Comparison of ENCODE assay signal across 8 mouse cellular contexts in genomic region chr7:123369759-123370481, GRCm38 (mm10). TPM values are rescaled to one million over a fixed set of nuclear protein-coding genes. Genes with fewer than 3 reads are reported as not detected.
DNase-seq lines count a peak whose midpoint lies in the region; ATAC-seq lines count a peak whose summit lies in the region.

Gene Lcmt1, plus strand, starts transcription at chr7:123369784.
Gene Arhgap17, minus strand, starts transcription at chr7:123369915.

- DNase-seq in MEL-GATA-1-ER (ENCODE audit: extremely low read depth, low read depth): peak; percentile 79
- DNase-seq in cerebellum, adult 8-10 months: peak; percentile 96
- DNase-seq in forelimb bud, embryonic 11.5 days (ENCODE audit: low read depth, low spot score): peak; percentile 98
- DNase-seq in layer of hippocampus, adult 9-10 months (ENCODE audit: low spot score): peak; percentile 90
- peak; percentile 88 for DNase-seq in ovary, postnatal 10 days (ENCODE audit: low spot score)
- peak; percentile 93 to 96 for DNase-seq in thymus, postnatal 10 days (ENCODE audit: low spot score in 2 of 2)

- peak within 1 kb of the TSS; percentile 88 for H3K9ac ChIP-seq in lung, embryonic 16.5 days (ENCODE audit: low read length)

- ATAC-seq in hematopoietic stem cell, adult 5-6 weeks (replicated peaks in 1 of 2; ENCODE audit: insufficient read depth in 1 of 2, low FRiP score in 2 of 2, low TSS enrichment in 1 of 2, low read depth in 1 of 2, poor library complexity in 2 of 2, severe bottlenecking in 2 of 2): peak; percentile 73 to 78
- ATAC-seq in lung, embryonic 16.5 days (ENCODE audit: low read depth): peak; percentile 97

- peak within 1 kb of the TSS; percentile 81 for H3K4me2 ChIP-seq in lung, embryonic 16.5 days (ENCODE audit: low read depth, low read length)

- WGBS in lung, embryonic 16.5 days: under 1% methylated on average over 64 of the region's 64 CpGs

- H3K4me1 ChIP-seq in lung, embryonic 16.5 days (replicated peaks; ENCODE audit: control insufficient read depth, insufficient read depth, low read length): peaks cover 35% of the 10 kb centered on the region

- peak within 1 kb of the TSS; percentile 87 for H3K4me3 ChIP-seq in lung, embryonic 16.5 days (ENCODE audit: low read length)

- no peaks in the 10 kb centered on the region for H3K36me3 ChIP-seq in lung, embryonic 16.5 days (ENCODE audit: control insufficient read depth, insufficient read depth, low read length)

- no peaks in the 10 kb centered on the region for H3K9me3 ChIP-seq in lung, embryonic 16.5 days (ENCODE audit: control insufficient read depth, low read length)

- H3K27me3 ChIP-seq in lung, embryonic 16.5 days (ENCODE audit: control insufficient read depth, insufficient read depth, low read depth, low read length): no peaks in the 10 kb centered on the region

- H3K27ac ChIP-seq in lung, embryonic 16.5 days (ENCODE audit: low read length): peak within 1 kb of the TSS; percentile 79

RNA-seq across cellular contexts. Expression of gene Lcmt1, which starts in this region (rescaled TPM):
- total RNA-seq in hematopoietic stem cell, adult 5-6 weeks (2017): 36.4 and 45.5 TPM in 2 replicates
- polyA plus RNA-seq in lung, embryonic 16.5 days (2015; fragmentation: Nextera tagmentation; extraction: Ambion mirVana): 40.9 and 45.1 TPM in 2 replicates

RNA-seq across cellular contexts. Expression of gene Arhgap17, which starts in this region (rescaled TPM):
- 34.4 and 35.1 TPM in 2 replicates for total RNA-seq in hematopoietic stem cell, adult 5-6 weeks (2017)
- polyA plus RNA-seq in lung, embryonic 16.5 days (2015; fragmentation: Nextera tagmentation; extraction: Ambion mirVana): 19.8 and 23.4 TPM in 2 replicates

Comparison
In these comparisons a context has a peak if more than half of its experiments do, and no peak if none do; other contexts are left out.
1. Peak in every context shown above with its lines: DNase-seq, ATAC-seq, H3K4me3 ChIP-seq and H3K27ac ChIP-seq.